Mouse (Mus musculus): ENCODE results near the gene Arhgap15. TPM values are rescaled to one million over a fixed set of nuclear protein-coding genes. Genes with fewer than 3 reads are reported as not detected.

Arhgap15 gene
- polyA plus RNA-seq, 1 experiment from 2014 or later = 0.95 TPM

- H3K9me3 ChIP-seq (ENCODE audit: control insufficient read depth, low read length) = no peaks in the 10 kb centered on the region
- H3K4me1 ChIP-seq (replicated peaks; ENCODE audit: control insufficient read depth, insufficient read depth, low read length) = no peaks in the 10 kb centered on the region
- ATAC-seq = no peak
- H3K9ac ChIP-seq (replicated peaks; ENCODE audit: low read depth, low read length) = no peak overlapping the region
- WGBS = 67% methylated on average over 2 of the region's 2 CpGs
- H3K36me3 ChIP-seq (ENCODE audit: control insufficient read depth, insufficient read depth) = no peaks in the 10 kb centered on the region
- no peak overlapping the region for H3K4me3 ChIP-seq (replicated peaks; ENCODE audit: low read length)
- H3K27me3 ChIP-seq (replicated peaks; ENCODE audit: control insufficient read depth, insufficient read depth, low read length) = no peaks in the 10 kb centered on the region
- no peak overlapping the region for H3K4me2 ChIP-seq (ENCODE audit: low read length)
- peak overlapping the region; percentile 12; the same call in 1 of the 2 replicates for H3K27ac ChIP-seq (ENCODE audit: low read length)
These were observed 320.3 kb downstream of the Arhgap15 start for GRCm38 (mm10) chr2:44068906-44069305.

DNA sequence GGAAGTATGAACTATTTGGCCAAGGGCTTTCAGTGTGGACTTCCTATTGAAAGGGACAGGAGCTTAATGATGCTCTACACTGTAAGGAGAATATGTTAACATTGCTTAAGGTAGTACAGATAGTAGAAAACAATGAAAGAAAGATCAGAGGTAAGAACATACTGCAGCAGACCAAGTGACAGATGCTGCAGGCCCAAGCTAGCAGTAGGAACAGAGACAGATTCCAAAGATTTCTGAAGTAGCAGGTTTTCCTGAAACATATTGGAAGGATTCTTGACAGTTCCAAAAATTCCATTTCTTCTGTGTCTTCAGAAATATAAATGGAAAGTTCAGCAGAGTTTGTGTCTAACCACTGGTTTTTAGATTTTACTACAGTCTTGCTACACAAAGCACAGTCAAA, 327.9 kb downstream of the Arhgap15 start:
- ATAC-seq = no peak
- no peak overlapping the region for H3K27ac ChIP-seq (ENCODE audit: low read length)
- no peak overlapping the region for H3K9ac ChIP-seq (replicated peaks; ENCODE audit: low read depth, low read length)
- no peaks in the 10 kb centered on the region for H3K36me3 ChIP-seq (ENCODE audit: control insufficient read depth, insufficient read depth)
- no peak overlapping the region for H3K4me3 ChIP-seq (replicated peaks; ENCODE audit: low read length)
- no peaks in the 10 kb centered on the region for H3K9me3 ChIP-seq (ENCODE audit: control insufficient read depth, low read length)
- no peaks in the 10 kb centered on the region; the same call in 1 of the 2 replicates for H3K4me1 ChIP-seq (replicated peaks; ENCODE audit: control insufficient read depth, insufficient read depth, low read length)
- H3K4me2 ChIP-seq (ENCODE audit: low read length) = no peak overlapping the region
- no peaks in the 10 kb centered on the region for H3K27me3 ChIP-seq (replicated peaks; ENCODE audit: control insufficient read depth, insufficient read depth, low read length)

GRCm38 (mm10) chr2:44080530-44080929, 331.9 kb downstream of the Arhgap15 start:
- no peaks in the 10 kb centered on the region; the same call in 1 of the 2 replicates for H3K4me1 ChIP-seq (replicated peaks; ENCODE audit: control insufficient read depth, insufficient read depth, low read length)
- H3K9me3 ChIP-seq (ENCODE audit: control insufficient read depth, low read length) = no peaks in the 10 kb centered on the region
- no peak overlapping the region for H3K4me2 ChIP-seq (ENCODE audit: low read length)
- no peak for ATAC-seq
- H3K9ac ChIP-seq (replicated peaks; ENCODE audit: low read depth, low read length) = no peak overlapping the region
- H3K36me3 ChIP-seq (ENCODE audit: control insufficient read depth, insufficient read depth) = no peaks in the 10 kb centered on the region
- no peak overlapping the region for H3K27ac ChIP-seq (ENCODE audit: low read length)
- no peak overlapping the region for H3K4me3 ChIP-seq (replicated peaks; ENCODE audit: low read length)
- 96% methylated on average over 6 of the region's 6 CpGs for WGBS
- H3K27me3 ChIP-seq (replicated peaks; ENCODE audit: control insufficient read depth, insufficient read depth, low read length) = no peaks in the 10 kb centered on the region

DNA sequence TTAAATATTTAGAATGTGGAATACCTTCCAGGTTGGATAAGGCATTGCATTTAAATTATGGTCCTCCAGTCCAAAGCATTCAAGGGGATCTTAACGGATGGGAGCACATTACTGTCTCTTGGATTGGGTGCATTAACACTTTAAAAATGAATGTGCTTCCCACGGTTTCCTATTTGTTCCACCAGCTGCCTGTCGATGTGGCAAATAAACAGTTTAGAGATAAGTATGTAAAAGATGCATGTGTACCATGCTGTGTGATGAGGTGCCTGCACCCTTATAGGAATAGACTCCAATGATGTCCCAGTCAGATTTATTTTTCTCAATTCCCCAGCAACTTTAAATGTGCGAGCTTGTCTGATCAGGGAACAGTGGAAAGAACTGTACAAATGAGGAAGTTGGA, 332.6 kb downstream of the Arhgap15 start:
- Histone ChIP-seq H3K27ac (ENCODE audit: low read length) (no peak overlapping the region), H3K9me3 (ENCODE audit: control insufficient read depth, low read length) (no peaks in the 10 kb centered on the region), H3K9ac (replicated peaks; ENCODE audit: low read depth, low read length) (no peak overlapping the region), H3K27me3 (replicated peaks; ENCODE audit: control insufficient read depth, insufficient read depth, low read length) (no peaks in the 10 kb centered on the region), H3K36me3 (ENCODE audit: control insufficient read depth, insufficient read depth) (no peaks in the 10 kb centered on the region), H3K4me3 (replicated peaks; ENCODE audit: low read length) (no peak overlapping the region), H3K4me2 (ENCODE audit: low read length) (no peak overlapping the region), H3K4me1 (replicated peaks; ENCODE audit: control insufficient read depth, insufficient read depth, low read length) (no peaks in the 10 kb centered on the region; the same call in 1 of the 2 replicates)
- ATAC-seq = no peak
- 80% methylated on average over 4 of the region's 4 CpGs for WGBS

DNA sequence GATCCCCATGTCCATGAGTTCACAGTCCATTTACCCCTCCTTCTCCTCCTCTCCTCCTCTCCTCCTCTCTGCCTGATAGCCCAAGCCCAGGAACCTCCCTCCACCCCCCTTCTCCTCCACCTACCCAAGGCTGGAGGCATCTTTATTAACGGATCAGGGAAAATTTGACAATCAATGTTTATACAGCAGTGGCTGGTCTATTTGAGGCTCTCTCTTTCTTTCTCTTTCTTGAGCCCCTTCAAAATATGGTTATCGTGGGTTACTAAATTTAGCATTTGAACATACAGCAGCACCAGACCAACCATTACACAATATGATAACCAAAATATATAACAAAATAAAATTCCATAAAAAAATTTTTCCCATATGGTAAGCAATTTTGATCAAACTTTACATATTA, 335.8 kb downstream of the Arhgap15 start:
- Histone ChIP-seq H3K9me3 (ENCODE audit: control insufficient read depth, low read length) (no peaks in the 10 kb centered on the region), H3K4me2 (ENCODE audit: low read length) (no peak overlapping the region), H3K27ac (ENCODE audit: low read length) (no peak overlapping the region), H3K36me3 (ENCODE audit: control insufficient read depth, insufficient read depth) (no peaks in the 10 kb centered on the region), H3K9ac (replicated peaks; ENCODE audit: low read depth, low read length) (no peak overlapping the region), H3K4me1 (replicated peaks; ENCODE audit: control insufficient read depth, insufficient read depth, low read length) (no peaks in the 10 kb centered on the region; the same call in 1 of the 2 replicates), H3K4me3 (replicated peaks; ENCODE audit: low read length) (no peak overlapping the region), H3K27me3 (replicated peaks; ENCODE audit: control insufficient read depth, insufficient read depth, low read length) (no peaks in the 10 kb centered on the region)
- no peak for ATAC-seq
- WGBS = 69% methylated on average over 2 of the region's 2 CpGs

DNA sequence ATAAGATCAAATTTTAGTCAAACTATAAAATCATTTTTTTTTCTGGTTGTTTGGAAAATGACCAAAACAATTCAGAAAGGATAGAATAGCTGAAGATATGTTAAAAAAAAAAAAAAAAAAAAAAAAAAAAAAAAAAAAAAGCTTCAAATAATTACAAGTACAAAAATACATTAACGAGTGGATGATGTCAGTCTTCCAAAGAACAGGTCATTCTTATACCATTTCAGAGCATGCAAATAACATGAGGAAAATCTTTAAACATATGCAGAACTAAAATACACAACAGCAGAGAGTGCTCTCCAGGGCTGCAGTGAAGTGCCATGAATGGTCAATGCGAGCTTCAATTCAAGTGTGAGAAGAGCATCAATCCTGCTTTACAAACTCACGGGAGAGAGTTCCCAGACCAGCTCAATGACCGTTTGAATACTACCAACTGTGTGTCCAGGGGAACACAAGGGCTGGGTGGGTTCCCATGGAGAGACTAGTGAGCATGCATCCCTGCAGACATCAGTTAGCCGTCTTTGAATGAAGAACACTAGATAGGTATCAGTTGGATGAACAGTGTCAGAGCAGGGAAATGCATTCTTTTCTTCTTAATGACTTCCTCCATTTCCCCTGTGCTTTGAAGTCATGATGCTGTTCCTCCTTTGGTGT, 337.9 kb downstream of the Arhgap15 start:
- WGBS = 28% methylated on average over 5 of the region's 5 CpGs
- H3K9ac ChIP-seq (replicated peaks; ENCODE audit: low read depth, low read length) = no peak overlapping the region
- no peak overlapping the region for H3K4me2 ChIP-seq (ENCODE audit: low read length)
- no peaks in the 10 kb centered on the region for H3K27me3 ChIP-seq (replicated peaks; ENCODE audit: control insufficient read depth, insufficient read depth, low read length)
- H3K36me3 ChIP-seq (ENCODE audit: control insufficient read depth, insufficient read depth) = no peaks in the 10 kb centered on the region
- H3K9me3 ChIP-seq (ENCODE audit: control insufficient read depth, low read length) = no peaks in the 10 kb centered on the region
- no peak overlapping the region for H3K4me3 ChIP-seq (replicated peaks; ENCODE audit: low read length)
- no peak for ATAC-seq
- no peak overlapping the region for H3K27ac ChIP-seq (ENCODE audit: low read length)
- no peaks in the 10 kb centered on the region for H3K4me1 ChIP-seq (replicated peaks; ENCODE audit: control insufficient read depth, insufficient read depth, low read length)

- ATAC-seq = no peak
- Histone ChIP-seq H3K27me3 (replicated peaks; ENCODE audit: control insufficient read depth, insufficient read depth, low read length) (no peaks in the 10 kb centered on the region), H3K27ac (ENCODE audit: low read length) (no peak overlapping the region), H3K9me3 (ENCODE audit: control insufficient read depth, low read length) (peaks cover 5% of the 10 kb centered on the region), H3K36me3 (ENCODE audit: control insufficient read depth, insufficient read depth) (no peaks in the 10 kb centered on the region), H3K4me1 (replicated peaks; ENCODE audit: control insufficient read depth, insufficient read depth, low read length) (no peaks in the 10 kb centered on the region), H3K9ac (replicated peaks; ENCODE audit: low read depth, low read length) (no peak overlapping the region), H3K4me2 (ENCODE audit: low read length) (no peak overlapping the region), H3K4me3 (replicated peaks; ENCODE audit: low read length) (no peak overlapping the region)
- WGBS = 87% methylated on average over 4 of the region's 4 CpGs
These were observed 349.9 kb downstream of the Arhgap15 start for GRCm38 (mm10) chr2:44098552-44098951.

DNA sequence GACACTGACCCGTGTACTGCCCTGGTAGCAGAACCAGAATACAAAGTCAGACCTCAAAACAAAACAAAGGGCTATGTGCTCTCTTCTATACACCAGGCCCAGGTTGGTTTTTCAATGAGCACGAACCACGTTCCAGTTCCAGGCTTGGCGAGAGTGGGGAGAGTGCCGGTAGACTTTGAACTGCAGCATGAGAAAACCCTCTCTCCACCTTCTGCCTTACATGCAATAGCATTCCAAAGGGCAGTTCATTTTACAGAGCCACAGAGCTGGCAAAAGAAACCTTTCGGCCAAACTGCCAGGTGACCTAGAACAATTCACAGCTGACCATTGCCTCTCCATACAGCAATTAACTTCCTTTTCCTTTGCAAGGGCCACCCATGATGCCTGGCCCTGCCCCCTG, 353.7 kb downstream of the Arhgap15 start:
- WGBS = 86% methylated on average over 6 of the region's 6 CpGs
- Histone ChIP-seq H3K4me2 (ENCODE audit: low read length) (no peak overlapping the region), H3K4me3 (replicated peaks; ENCODE audit: low read length) (no peak overlapping the region), H3K4me1 (replicated peaks; ENCODE audit: control insufficient read depth, insufficient read depth, low read length) (peaks cover 6% of the 10 kb centered on the region; the same call in 1 of the 2 replicates), H3K36me3 (ENCODE audit: control insufficient read depth, insufficient read depth) (no peaks in the 10 kb centered on the region), H3K9me3 (ENCODE audit: control insufficient read depth, low read length) (peaks cover under 1% of the 10 kb centered on the region; the same call in 1 of the 2 replicates), H3K27me3 (replicated peaks; ENCODE audit: control insufficient read depth, insufficient read depth, low read length) (no peaks in the 10 kb centered on the region), H3K27ac (ENCODE audit: low read length) (no peak overlapping the region), H3K9ac (replicated peaks; ENCODE audit: low read depth, low read length) (no peak overlapping the region)
- ATAC-seq = no peak

DNA sequence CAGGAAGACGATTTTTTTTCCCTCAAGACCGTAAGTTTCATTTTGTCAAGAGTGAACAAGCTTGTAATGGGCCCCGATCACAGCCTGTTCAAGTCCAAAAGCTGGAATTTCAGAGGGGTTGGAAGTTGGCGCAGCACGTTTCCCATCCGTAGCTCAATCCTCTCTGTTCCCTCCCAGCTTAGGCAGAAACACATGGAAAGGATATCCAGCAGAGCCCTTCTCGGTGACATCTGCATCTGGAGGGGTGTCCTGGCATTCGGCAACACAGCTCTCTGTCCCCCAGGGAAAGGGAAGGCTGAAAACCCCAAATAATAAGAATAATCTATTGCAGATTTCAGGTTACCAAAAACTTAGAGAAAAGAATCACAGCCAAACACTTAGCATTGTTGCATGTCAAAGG, 354.7 kb downstream of the Arhgap15 start:
- no peak for ATAC-seq
- Histone ChIP-seq H3K9me3 (ENCODE audit: control insufficient read depth, low read length) (no peaks in the 10 kb centered on the region), H3K9ac (replicated peaks; ENCODE audit: low read depth, low read length) (no peak overlapping the region), H3K4me1 (replicated peaks; ENCODE audit: control insufficient read depth, insufficient read depth, low read length) (peaks cover 6% of the 10 kb centered on the region; the same call in 1 of the 2 replicates), H3K4me3 (replicated peaks; ENCODE audit: low read length) (no peak overlapping the region), H3K4me2 (ENCODE audit: low read length) (no peak overlapping the region), H3K27me3 (replicated peaks; ENCODE audit: control insufficient read depth, insufficient read depth, low read length) (no peaks in the 10 kb centered on the region), H3K36me3 (ENCODE audit: control insufficient read depth, insufficient read depth) (no peaks in the 10 kb centered on the region), H3K27ac (ENCODE audit: low read length) (no peak overlapping the region)
- 81% methylated on average over 8 of the region's 8 CpGs for WGBS

DNA sequence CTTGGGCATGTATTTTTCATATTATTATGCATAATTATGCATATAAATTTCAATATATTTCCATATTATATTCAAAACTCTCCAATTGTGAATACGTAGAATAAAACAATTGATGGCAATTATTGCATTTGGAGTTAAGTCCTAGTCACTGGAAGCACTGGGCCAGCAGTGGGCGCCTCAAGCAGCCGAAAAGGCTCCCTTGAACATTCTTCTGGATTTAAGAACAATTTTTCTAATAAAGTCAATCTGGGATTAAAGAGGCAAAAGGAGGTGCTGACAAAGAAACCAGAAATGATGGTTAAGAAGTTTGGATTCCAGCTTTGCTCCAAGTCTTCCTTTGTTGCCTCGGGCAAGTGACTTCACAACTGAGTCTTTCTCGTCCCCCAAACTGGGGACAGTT, 355.1 kb downstream of the Arhgap15 start:
- Histone ChIP-seq H3K27me3 (replicated peaks; ENCODE audit: control insufficient read depth, insufficient read depth, low read length) (no peaks in the 10 kb centered on the region), H3K4me3 (replicated peaks; ENCODE audit: low read length) (no peak overlapping the region), H3K4me1 (replicated peaks; ENCODE audit: control insufficient read depth, insufficient read depth, low read length) (peaks cover 6% of the 10 kb centered on the region; the same call in 1 of the 2 replicates), H3K9ac (replicated peaks; ENCODE audit: low read depth, low read length) (no peak overlapping the region), H3K27ac (ENCODE audit: low read length) (no peak overlapping the region), H3K9me3 (ENCODE audit: control insufficient read depth, low read length) (no peaks in the 10 kb centered on the region), H3K36me3 (ENCODE audit: control insufficient read depth, insufficient read depth) (no peaks in the 10 kb centered on the region), H3K4me2 (ENCODE audit: low read length) (no peak overlapping the region)
- no peak for ATAC-seq
- 77% methylated on average over 5 of the region's 5 CpGs for WGBS

Measured in forebrain, embryonic 16.5 days (tissue).